Mouse (Mus musculus): ENCODE results near the gene Cygb.

DNA sequence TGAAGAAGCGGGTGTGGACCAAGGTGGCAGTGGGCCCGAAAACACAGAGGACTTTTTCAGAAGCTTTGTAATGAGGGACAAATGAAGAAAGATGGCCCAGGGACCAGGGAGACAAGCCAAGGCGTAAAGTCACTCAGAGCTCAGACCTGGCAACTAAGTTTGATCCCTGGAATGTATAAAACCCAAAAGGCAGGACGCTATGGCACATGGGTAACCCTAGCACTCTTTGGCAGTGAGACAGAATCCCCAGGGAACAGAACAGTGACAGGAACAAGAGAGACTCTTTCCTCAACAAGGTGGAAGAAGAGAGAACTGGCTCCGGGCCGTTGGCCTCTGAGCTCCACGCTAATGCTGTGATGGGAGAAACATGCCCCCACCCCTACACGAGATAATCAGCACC lies 3.3 kb downstream of the Cygb start:
- TF ChIP-seq POLR2A (IDR thresholded peaks at IDR 0.05; ENCODE audit: insufficient read length, low read depth): no peak
- no peak for TF ChIP-seq MYOG (IDR thresholded peaks at IDR 0.05; ENCODE audit: control insufficient read depth in 1 of 3, insufficient read depth in 1 of 3, insufficient read length in 2 of 3, low read depth in 2 of 3)
- no peak for TF ChIP-seq POLR2AphosphoS2 (IDR thresholded peaks at IDR 0.05; ENCODE audit: insufficient read length, low read depth)
- TF ChIP-seq TCF12 (IDR thresholded peaks at IDR 0.05; ENCODE audit: insufficient read depth, poor library complexity, severe bottlenecking): no peak
- TF ChIP-seq CEBPB (IDR thresholded peaks at IDR 0.05; ENCODE audit: insufficient read depth, poor library complexity, severe bottlenecking): no peak
- TF ChIP-seq MAX (IDR thresholded peaks at IDR 0.05; ENCODE audit: low read depth): no peak
- no peak for TF ChIP-seq E2F4 (IDR thresholded peaks at IDR 0.05; ENCODE audit: insufficient read depth)
